Mouse (Mus musculus) embryonic facial prominence, embryonic 13.5 days (tissue): ENCODE data around the gene Sar1b. TPM values are rescaled to one million over a fixed set of nuclear protein-coding genes. Genes with fewer than 3 reads are reported as not detected.
"Not testable (repeated sequence)": the region's sequence is repeated elsewhere in the genome, so short reads cannot be mapped to it uniquely, and the experiment has no call there.

Experiments used
- ATAC-seq: fragments of 200-750 bp; cut with Nextera tagmentation; 2 replicates; pipeline ENCODE4 v1.8.0; 2017; ENCODE audit warnings: low read depth; ENCODE audit not compliant: insufficient number of reproducible peaks, insufficient read depth, low FRiP score, low TSS enrichment
- H3K27ac ChIP-seq: fragments of 300-500 bp; sonication (generic); 2 replicates; pipeline ENCODE4 v1.5.1; 2015; ENCODE audit warnings: moderate library complexity, mild to moderate bottlenecking, inconsistent platforms
- H3K27me3 ChIP-seq: fragments of 300-500 bp; sonication (generic); 2 replicates; pipeline ENCODE4 v1.6.1; 2015; ENCODE audit warnings: mild to moderate bottlenecking, inconsistent platforms
- H3K36me3 ChIP-seq: fragments of 300-500 bp; sonication (generic); 2 replicates; pipeline ENCODE4 v1.6.1; 2015; ENCODE audit warnings: mild to moderate bottlenecking, inconsistent platforms
- H3K4me1 ChIP-seq: fragments of 300-500 bp; sonication (generic); 2 replicates; pipeline ENCODE4 v1.6.1; 2015; ENCODE audit warnings: inconsistent platforms
- H3K4me2 ChIP-seq: fragments of 300-500 bp; sonication (generic); 2 replicates; pipeline ENCODE4 v1.6.1; 2015; ENCODE audit warnings: moderate library complexity, mild to moderate bottlenecking, inconsistent platforms
- H3K4me3 ChIP-seq: fragments of 300-500 bp; sonication (generic); 2 replicates; pipeline ENCODE4 v1.5.1; 2015; ENCODE audit warnings: mild to moderate bottlenecking, inconsistent platforms
- H3K9ac ChIP-seq: fragments of 300-500 bp; sonication (generic); 2 replicates; pipeline ENCODE4 v1.6.1; 2015; ENCODE audit warnings: mild to moderate bottlenecking, inconsistent platforms
- H3K9me3 ChIP-seq: fragments of 300-500 bp; sonication (generic); 2 replicates; pipeline ENCODE4 v1.6.1; 2016; ENCODE audit warnings: inconsistent platforms
- WGBS: fragments of 180-500 bp; shearing (Covaris S2); methylation state at CpG from one replicate; pipeline ENCODE4 v1.1.7; 2015; ENCODE audit warnings: mixed read lengths; 5-methylcytosine and 5-hydroxymethylcytosine counted together
- polyA plus RNA-seq: library from polyadenylated mRNA; unstranded; fragments of >200 nt; fragmentation: Nextera tagmentation; extraction: Ambion mirVana; gene quantifications from 2 replicates; pipeline ENCODE4 v1.2.1, GENCODE M21; 2015

The Sar1b gene
- polyA plus RNA-seq, 1 experiment from 2014 or later = 96.5 TPM

DNA sequence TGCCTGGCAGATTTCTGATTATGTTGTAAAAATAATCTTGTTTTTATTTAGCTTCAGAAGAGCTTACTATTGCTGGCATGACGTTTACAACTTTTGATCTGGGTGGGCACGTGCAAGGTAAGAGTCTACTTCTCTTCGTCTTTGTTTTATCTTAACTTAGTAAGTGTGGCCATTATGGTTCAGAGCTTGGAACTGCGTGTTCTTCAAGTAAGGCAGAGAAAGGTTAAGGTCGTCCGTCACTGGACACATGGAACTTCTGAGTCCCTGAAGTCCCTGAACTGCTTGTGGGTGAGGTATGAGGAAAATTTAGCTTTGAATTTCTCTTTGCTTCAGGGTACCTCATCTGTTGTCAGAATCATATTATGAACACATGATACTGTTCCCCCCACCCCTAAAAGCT, 19.2 kb downstream of the Sar1b start:
- no peak overlapping the region for H3K27ac ChIP-seq
- no peak overlapping the region for H3K9ac ChIP-seq
- no peaks in the 10 kb centered on the region for H3K9me3 ChIP-seq
- H3K4me3 ChIP-seq = no peak overlapping the region
- H3K36me3 ChIP-seq = peaks cover 69% of the 10 kb centered on the region
- no peaks in the 10 kb centered on the region for H3K27me3 ChIP-seq
- 84% methylated on average over 6 of the region's 6 CpGs for WGBS
- no peaks in the 10 kb centered on the region for H3K4me1 ChIP-seq
- ATAC-seq = no peak
- no peak overlapping the region for H3K4me2 ChIP-seq

DNA sequence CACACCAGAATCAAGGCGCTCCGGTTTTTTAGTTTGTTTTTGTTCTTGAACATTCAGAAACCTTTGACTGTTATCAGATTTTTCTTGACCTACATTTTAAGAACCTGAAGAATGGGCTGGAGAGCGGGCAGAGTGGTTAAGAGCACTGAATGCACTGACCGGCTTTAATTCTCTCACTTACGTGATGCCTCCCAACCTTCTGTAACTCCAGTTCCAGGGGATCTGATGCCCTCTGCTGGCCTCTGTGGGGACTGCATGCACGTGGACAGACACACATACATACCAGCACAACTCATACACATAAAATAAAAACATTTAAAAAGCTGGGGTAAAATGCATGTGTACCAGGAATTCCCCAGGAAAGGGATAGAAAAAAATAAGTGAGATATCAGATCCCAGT, 22.4 kb downstream of the Sar1b start:
- Histone ChIP-seq H3K27me3 (no peaks in the 10 kb centered on the region), H3K4me2 (no peak overlapping the region), H3K27ac (no peak overlapping the region), H3K36me3 (peaks cover 85% of the 10 kb centered on the region), H3K9ac (no peak overlapping the region), H3K9me3 (no peaks in the 10 kb centered on the region), H3K4me3 (no peak overlapping the region), H3K4me1 (no peaks in the 10 kb centered on the region)
- no peak for ATAC-seq
- 90% methylated on average over 6 of the region's 6 CpGs for WGBS

- H3K4me1 ChIP-seq, H3K27me3 ChIP-seq, H3K4me3 ChIP-seq, H3K27ac ChIP-seq, H3K9ac ChIP-seq, H3K9me3 ChIP-seq, ATAC-seq, H3K4me2 ChIP-seq: not testable (repeated sequence)
- 78% methylated on average over 4 of the region's 4 CpGs for WGBS
- peaks cover 74% of the 10 kb centered on the region for H3K36me3 ChIP-seq
Measured at GRCm38 (mm10) chr11:51789735-51790134, 26.2 kb downstream of the Sar1b start.

- ATAC-seq = no peak
- Histone ChIP-seq H3K4me1 (no peaks in the 10 kb centered on the region), H3K9me3 (no peaks in the 10 kb centered on the region), H3K27me3 (no peaks in the 10 kb centered on the region), H3K27ac (no peak overlapping the region), H3K36me3 (peaks cover 68% of the 10 kb centered on the region), H3K4me2 (no peak overlapping the region), H3K4me3 (no peak overlapping the region), H3K9ac (no peak overlapping the region)
- 94% methylated on average over 7 of the region's 7 CpGs for WGBS
Measured at GRCm38 (mm10) chr11:51790662-51791061, 27.2 kb downstream of the Sar1b start.

GRCm38 (mm10) chr11:51796272-51796671, 32.8 kb downstream of the Sar1b start:
- no peak overlapping the region for H3K4me3 ChIP-seq
- H3K4me1 ChIP-seq = peaks cover 5% of the 10 kb centered on the region; the same call in 1 of the 2 replicates
- ATAC-seq = no peak
- peaks cover 15% of the 10 kb centered on the region for H3K36me3 ChIP-seq
- H3K27me3 ChIP-seq = no peaks in the 10 kb centered on the region
- no peak overlapping the region for H3K4me2 ChIP-seq
- H3K27ac ChIP-seq = no peak overlapping the region
- no peaks in the 10 kb centered on the region for H3K9me3 ChIP-seq
- H3K9ac ChIP-seq = no peak overlapping the region
- 81% methylated on average over 4 of the region's 4 CpGs for WGBS

GRCm38 (mm10) chr11:51800634-51801325, 37.3 kb downstream of the Sar1b start:
- Histone ChIP-seq H3K27me3 (no peaks in the 10 kb centered on the region), H3K36me3 (no peaks in the 10 kb centered on the region), H3K9ac (no peak overlapping the region), H3K9me3 (no peaks in the 10 kb centered on the region), H3K4me2 (no peak overlapping the region), H3K27ac (no peak overlapping the region), H3K4me1 (peaks cover 9% of the 10 kb centered on the region), H3K4me3 (no peak overlapping the region)
- 42% methylated on average over 8 of the region's 8 CpGs for WGBS
- ATAC-seq = no peak

DNA sequence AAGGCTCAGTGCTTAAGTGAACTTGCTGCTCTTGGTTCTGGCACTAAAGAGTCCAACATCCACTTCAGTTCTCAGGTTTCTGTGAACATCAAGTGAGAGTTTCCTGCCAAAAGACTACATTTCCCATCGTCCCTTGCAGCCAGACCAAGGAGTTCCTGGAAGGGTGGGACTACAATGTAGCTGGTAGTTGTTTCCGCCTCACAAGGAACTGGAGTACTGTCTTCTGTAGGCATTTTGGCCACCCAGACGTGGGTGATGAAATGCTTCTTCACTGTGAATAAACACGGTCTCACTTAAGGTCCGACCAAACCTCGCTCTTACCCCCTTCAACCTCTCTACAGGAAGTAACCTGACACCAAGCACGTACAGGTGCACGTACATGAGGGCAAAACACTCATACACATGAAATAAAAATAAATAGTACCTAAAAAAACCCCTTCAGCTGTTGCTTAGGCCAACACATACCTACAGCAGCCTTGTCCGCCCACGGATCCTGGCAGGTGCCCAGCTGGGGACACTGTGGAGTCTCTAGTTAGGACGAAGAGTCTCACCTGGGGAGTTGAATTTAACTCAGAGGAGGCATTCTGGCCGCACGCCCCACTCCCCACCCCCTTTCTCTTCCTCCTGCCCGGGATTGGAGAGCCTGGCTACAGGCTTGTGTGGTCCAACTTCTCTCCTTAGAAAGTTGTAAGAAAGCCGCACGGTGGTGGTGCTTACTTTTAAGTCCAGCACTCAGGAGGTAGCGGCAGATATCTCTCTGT, 41.9 kb downstream of the Sar1b start:
- H3K27me3 ChIP-seq = no peaks in the 10 kb centered on the region
- peak overlapping the region; percentile 74 for H3K4me2 ChIP-seq
- no peaks in the 10 kb centered on the region for H3K9me3 ChIP-seq
- no peaks in the 10 kb centered on the region for H3K36me3 ChIP-seq
- H3K4me1 ChIP-seq = peaks cover 10% of the 10 kb centered on the region
- peak overlapping the region; percentile 68 for H3K9ac ChIP-seq
- peak overlapping the region; percentile 52 for H3K4me3 ChIP-seq
- peak overlapping the region; percentile 73 for H3K27ac ChIP-seq
- 14% methylated on average over 17 of the region's 17 CpGs for WGBS
- ATAC-seq = peak; percentile 56; the same call in 1 of the 2 replicates

DNA sequence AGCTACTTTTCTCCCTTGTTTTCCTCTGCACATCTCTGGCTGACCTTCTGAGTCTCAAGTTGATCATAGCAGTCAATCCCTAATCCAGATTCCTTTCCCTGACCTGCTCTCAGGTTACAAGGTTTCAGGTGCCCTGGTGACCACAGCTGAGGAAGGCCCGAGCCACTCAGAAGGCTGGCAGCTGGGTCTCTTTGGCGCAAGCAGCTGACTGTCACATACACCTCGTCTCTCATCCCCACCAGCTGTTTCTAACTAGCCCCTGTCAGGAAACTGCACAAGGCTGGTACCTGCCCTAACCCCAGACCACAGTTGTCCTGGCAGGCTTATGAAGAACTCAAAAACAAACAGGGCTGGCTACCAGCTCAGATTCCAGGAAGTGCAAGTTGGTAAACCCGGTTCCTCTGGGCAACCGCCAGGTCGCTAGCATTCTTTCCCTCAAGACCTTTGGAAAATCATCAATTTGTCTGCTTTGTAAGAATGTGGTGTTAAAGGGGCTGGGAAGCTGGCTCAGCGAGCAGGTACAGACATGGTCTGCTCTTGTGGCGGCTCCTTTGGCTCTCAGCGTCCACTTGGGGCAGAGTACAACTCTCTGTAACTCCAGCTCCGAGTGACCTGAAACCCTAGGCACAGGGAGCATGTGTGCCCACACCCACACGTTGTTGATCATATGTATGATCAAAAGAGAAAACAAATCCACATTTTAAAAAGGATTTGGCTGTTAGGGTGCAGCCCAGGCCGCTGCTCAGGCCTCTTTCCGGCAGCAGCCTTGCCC, 43.8 kb downstream of the Sar1b start:
- peaks cover 5% of the 10 kb centered on the region for H3K4me1 ChIP-seq
- H3K27me3 ChIP-seq = no peaks in the 10 kb centered on the region
- no peak for ATAC-seq
- H3K9me3 ChIP-seq = no peaks in the 10 kb centered on the region
- H3K9ac ChIP-seq = no peak overlapping the region
- H3K27ac ChIP-seq = no peak overlapping the region
- 37% methylated on average over 13 of the region's 13 CpGs for WGBS
- H3K4me3 ChIP-seq = no peak overlapping the region
- no peak overlapping the region for H3K4me2 ChIP-seq
- no peaks in the 10 kb centered on the region for H3K36me3 ChIP-seq

DNA sequence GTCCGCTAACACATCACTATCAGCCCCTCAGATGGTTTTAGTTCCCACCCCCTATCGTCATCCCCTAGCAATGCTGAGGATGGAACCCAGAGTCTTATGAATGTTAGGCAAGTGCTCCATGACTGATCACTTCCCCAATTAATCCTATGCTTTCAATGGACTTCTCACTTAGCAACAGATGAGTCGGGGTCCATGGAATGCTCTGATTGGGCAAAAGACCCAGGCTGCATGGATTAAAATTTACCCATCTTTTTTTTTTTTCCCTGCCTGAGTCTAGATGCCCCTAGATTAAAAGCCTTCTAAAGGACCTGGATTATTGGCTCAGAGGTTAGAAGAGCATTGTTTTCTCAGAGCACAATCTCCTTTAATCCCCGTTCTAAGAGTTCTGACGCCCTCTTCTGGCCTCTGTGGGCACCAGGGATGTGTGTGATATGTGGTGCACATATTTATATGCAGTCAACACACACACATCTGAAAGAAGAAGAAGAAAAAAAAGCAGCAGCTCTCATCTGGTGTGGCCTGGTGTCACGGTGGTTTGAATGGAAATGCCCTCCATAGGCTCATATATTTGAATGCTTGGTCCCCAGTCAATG, 46.2 kb downstream of the Sar1b start:
- no peak for ATAC-seq
- no peaks in the 10 kb centered on the region for H3K27me3 ChIP-seq

GRCm38 (mm10) chr11:51811230-51811629, 47.7 kb downstream of the Sar1b start:
- ATAC-seq = no peak
- no peaks in the 10 kb centered on the region for H3K9me3 ChIP-seq
- no peaks in the 10 kb centered on the region for H3K27me3 ChIP-seq
- H3K9ac ChIP-seq = no peak overlapping the region
- peaks cover 33% of the 10 kb centered on the region for H3K36me3 ChIP-seq
- H3K4me1 ChIP-seq = no peaks in the 10 kb centered on the region; the same call in 1 of the 2 replicates
- no peak overlapping the region for H3K27ac ChIP-seq
- WGBS = 75% methylated on average over 4 of the region's 4 CpGs
- no peak overlapping the region for H3K4me2 ChIP-seq
- H3K4me3 ChIP-seq = no peak overlapping the region

More for the DNA sequence above, 46.2 kb downstream of the Sar1b start:
- Histone ChIP-seq H3K36me3 (peaks cover 18% of the 10 kb centered on the region), H3K9me3 (no peaks in the 10 kb centered on the region), H3K4me1 (peaks cover 5% of the 10 kb centered on the region), H3K27ac (no peak overlapping the region), H3K9ac (no peak overlapping the region), H3K4me2 (no peak overlapping the region), H3K4me3 (no peak overlapping the region)
- WGBS = 62% methylated on average over 6 of the region's 6 CpGs

- Histone ChIP-seq H3K9me3 (no peaks in the 10 kb centered on the region), H3K27me3 (no peaks in the 10 kb centered on the region), H3K9ac (no peak overlapping the region), H3K4me1 (no peaks in the 10 kb centered on the region; the same call in 1 of the 2 replicates), H3K36me3 (peaks cover 42% of the 10 kb centered on the region), H3K27ac (no peak overlapping the region), H3K4me2 (no peak overlapping the region), H3K4me3 (no peak overlapping the region)
- WGBS = 90% methylated on average over 8 of the region's 8 CpGs
- no peak for ATAC-seq
Measured at GRCm38 (mm10) chr11:51812022-51812546, 48.6 kb downstream of the Sar1b start.
